Mouse (Mus musculus): Measurements from ENCODE around the gene Oscp1. TPM values are rescaled to one million over a fixed set of nuclear protein-coding genes. Genes with fewer than 3 reads are reported as not detected.

Oscp1 gene
- polyA plus RNA-seq, 1 experiment from 2014 or later: 9.1 TPM

GRCm38 (mm10) chr4:126104261-126105075, 46.1 kb downstream of the Oscp1 start:
- 1% methylated on average over 34 of the region's 34 CpGs for WGBS
- H3K9me3 ChIP-seq: no peaks in the 10 kb centered on the region
- peaks cover 78% of the 10 kb centered on the region for H3K4me1 ChIP-seq
- H3K27me3 ChIP-seq (ENCODE audit: insufficient read depth, poor library complexity, severe bottlenecking): no peaks in the 10 kb centered on the region
- peak overlapping the region; percentile 98 for H3K4me3 ChIP-seq
- H3K36me3 ChIP-seq: peaks cover 3% of the 10 kb centered on the region; the same call in 1 of the 2 replicates
- DNase-seq (ENCODE audit: low spot score): no peak
- peak overlapping the region; percentile 93 for H3K27ac ChIP-seq

GRCm38 (mm10) chr4:126105131-126105783, 46.9 kb downstream of the Oscp1 start:
- 59% methylated on average over 7 of the region's 7 CpGs for WGBS
- Histone ChIP-seq H3K4me1 (peaks cover 78% of the 10 kb centered on the region), H3K4me3 (peak overlapping the region; percentile 98), H3K36me3 (no peaks in the 10 kb centered on the region), H3K27me3 (ENCODE audit: insufficient read depth, poor library complexity, severe bottlenecking) (no peaks in the 10 kb centered on the region), H3K27ac (no peak overlapping the region), H3K9me3 (no peaks in the 10 kb centered on the region)
- DNase-seq (ENCODE audit: low spot score): no peak

DNA sequence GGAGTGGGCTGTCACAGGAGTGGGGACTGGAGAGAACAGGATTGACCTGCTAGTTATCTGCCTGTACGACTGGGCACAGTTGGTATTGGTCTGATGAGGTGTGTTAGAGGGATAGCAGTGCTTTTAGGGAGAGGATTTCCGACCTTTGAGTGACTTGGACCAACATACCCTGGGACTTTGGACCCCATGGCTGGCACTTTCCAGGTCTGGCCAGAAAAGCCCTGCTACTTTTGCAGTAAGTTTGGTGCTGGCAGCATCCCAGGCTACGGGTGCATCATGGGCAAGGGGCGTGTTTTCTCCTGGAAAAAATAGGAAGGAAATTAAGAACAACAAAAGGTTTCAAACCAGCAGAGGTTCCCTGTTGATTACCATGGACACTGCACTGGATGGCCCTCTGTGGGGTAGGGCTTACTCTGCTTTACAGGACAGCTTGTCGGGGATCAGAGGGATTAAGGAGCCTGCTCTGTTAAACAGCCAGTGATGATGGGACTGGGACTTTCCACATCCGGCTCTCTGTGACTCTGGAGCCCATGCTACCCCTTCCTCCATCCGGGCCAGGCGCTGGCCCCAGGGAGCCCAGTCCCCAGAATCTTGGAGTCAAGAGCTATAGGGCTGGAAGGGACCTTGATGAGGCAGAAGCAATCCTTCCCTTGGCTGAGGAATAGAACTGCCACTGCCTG, 49.8 kb downstream of the Oscp1 start:
- Histone ChIP-seq H3K9me3 (no peaks in the 10 kb centered on the region), H3K4me3 (peak overlapping the region; percentile 18; the same call in 1 of the 2 replicates), H3K4me1 (peaks cover 83% of the 10 kb centered on the region), H3K27me3 (ENCODE audit: insufficient read depth, poor library complexity, severe bottlenecking) (no peaks in the 10 kb centered on the region), H3K27ac (peak overlapping the region; percentile 83), H3K36me3 (no peaks in the 10 kb centered on the region)
- 51% methylated on average over 8 of the region's 8 CpGs for WGBS
- DNase-seq (ENCODE audit: low spot score): no peak

GRCm38 (mm10) chr4:126109613-126110373, 51.4 kb downstream of the Oscp1 start:
- no peak for DNase-seq (ENCODE audit: low spot score)
- H3K27ac ChIP-seq: peak overlapping the region; percentile 83
- H3K36me3 ChIP-seq: no peaks in the 10 kb centered on the region
- H3K9me3 ChIP-seq: no peaks in the 10 kb centered on the region
- no peaks in the 10 kb centered on the region for H3K27me3 ChIP-seq (ENCODE audit: insufficient read depth, poor library complexity, severe bottlenecking)
- peak overlapping the region; percentile 36 for H3K4me3 ChIP-seq
- 65% methylated on average over 10 of the region's 10 CpGs for WGBS
- H3K4me1 ChIP-seq: peaks cover 87% of the 10 kb centered on the region

DNA sequence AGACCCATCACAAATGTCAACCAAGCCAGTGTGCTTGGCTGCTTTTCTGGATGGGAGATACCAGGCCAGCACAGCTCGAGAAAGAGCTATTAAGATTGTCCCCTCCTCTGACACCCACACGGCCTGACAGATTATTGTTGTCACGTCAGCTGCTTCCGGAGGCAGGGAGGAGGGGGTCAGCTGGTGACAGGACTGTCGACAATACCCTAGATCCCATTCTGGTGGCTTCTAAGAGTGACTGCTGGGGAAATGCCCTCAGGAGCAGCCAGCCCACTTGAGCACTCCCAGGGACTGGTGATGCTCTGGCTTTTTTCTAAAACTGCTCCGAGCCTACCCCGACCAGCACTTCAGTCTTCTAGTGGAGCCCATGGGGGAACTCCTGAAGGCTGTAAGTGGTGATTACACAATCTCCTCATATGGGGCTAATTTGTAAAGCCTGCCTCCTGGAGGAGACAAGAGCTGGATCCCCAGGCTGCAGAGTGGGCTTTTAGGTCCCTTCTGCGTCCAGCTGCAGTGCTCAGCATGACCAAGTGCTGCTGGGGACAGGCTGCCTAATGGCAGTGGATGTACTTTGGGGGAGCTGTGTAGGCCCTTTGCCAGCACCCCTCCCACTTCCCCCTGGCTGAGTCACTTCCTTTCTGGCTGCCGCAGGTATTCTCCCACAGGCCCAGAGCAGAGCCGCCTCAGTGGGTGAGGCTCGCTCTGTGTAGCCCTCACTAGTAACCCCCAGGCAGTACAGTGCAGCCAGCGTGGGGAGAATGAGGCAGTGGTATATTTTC, 52.2 kb downstream of the Oscp1 start:
- peak overlapping the region; percentile 36 for H3K4me3 ChIP-seq
- H3K27ac ChIP-seq: peak overlapping the region; percentile 83
- no peaks in the 10 kb centered on the region for H3K9me3 ChIP-seq
- peaks cover 82% of the 10 kb centered on the region for H3K4me1 ChIP-seq
- WGBS: 6% methylated on average over 12 of the region's 12 CpGs
- DNase-seq (ENCODE audit: low spot score): peak; percentile 92
- no peaks in the 10 kb centered on the region for H3K36me3 ChIP-seq
- no peaks in the 10 kb centered on the region for H3K27me3 ChIP-seq (ENCODE audit: insufficient read depth, poor library complexity, severe bottlenecking)

GRCm38 (mm10) chr4:126111153-126111549, 52.8 kb downstream of the Oscp1 start:
- Histone ChIP-seq H3K4me1 (peaks cover 82% of the 10 kb centered on the region), H3K27me3 (ENCODE audit: insufficient read depth, poor library complexity, severe bottlenecking) (no peaks in the 10 kb centered on the region), H3K27ac (peak overlapping the region; percentile 83), H3K36me3 (no peaks in the 10 kb centered on the region), H3K4me3 (peak overlapping the region; percentile 36), H3K9me3 (no peaks in the 10 kb centered on the region)
- DNase-seq (ENCODE audit: low spot score): no peak
- 18% methylated on average over 7 of the region's 7 CpGs for WGBS

DNA sequence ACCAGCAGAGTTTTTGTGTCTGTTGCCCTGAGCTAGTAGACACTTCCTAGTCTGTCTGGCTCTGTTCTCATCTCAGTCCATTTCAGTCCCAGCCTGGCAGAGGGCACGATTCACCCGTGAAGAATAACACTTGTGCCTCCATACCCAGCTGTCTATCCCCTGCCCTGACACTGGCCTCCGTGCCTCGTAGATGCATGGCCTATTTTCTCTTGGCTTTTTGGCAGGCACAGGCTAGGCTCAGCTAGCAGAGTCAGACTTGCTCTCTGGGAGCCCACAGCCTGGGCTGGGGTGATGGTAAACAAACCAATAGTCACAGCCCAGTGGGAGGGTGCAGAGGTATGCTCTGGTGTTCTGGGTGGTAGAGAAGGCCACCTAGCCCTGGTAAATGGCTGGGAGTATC, 54.9 kb downstream of the Oscp1 start:
- DNase-seq (ENCODE audit: low spot score): no peak
- Histone ChIP-seq H3K4me3 (no peak overlapping the region), H3K4me1 (peaks cover 64% of the 10 kb centered on the region), H3K27ac (no peak overlapping the region), H3K36me3 (peaks cover 6% of the 10 kb centered on the region; the same call in 1 of the 2 replicates), H3K9me3 (no peaks in the 10 kb centered on the region), H3K27me3 (ENCODE audit: insufficient read depth, poor library complexity, severe bottlenecking) (no peaks in the 10 kb centered on the region)
- 73% methylated on average over 4 of the region's 4 CpGs for WGBS

DNA sequence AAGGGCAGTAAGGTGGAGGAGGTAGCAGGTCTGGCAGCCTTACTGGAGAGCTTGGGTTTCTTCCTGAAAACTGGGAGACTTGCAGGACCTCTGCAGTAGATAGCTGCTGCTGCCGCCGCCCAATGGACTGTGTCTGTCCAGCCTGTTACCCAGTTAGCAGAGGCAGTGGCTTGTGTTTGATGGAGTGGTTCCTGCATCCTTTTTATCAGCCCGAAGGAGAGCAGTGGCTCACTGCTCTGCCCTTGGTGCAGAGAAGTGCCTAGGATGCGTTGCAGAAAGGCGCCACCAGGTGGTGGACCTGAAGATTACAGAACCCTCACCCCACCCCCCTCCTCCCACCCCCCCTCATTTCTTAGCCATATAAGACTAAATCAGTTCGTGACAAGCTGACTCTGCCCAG, 55.6 kb downstream of the Oscp1 start:
- Histone ChIP-seq H3K4me1 (peaks cover 57% of the 10 kb centered on the region), H3K36me3 (peaks cover 6% of the 10 kb centered on the region; the same call in 1 of the 2 replicates), H3K4me3 (no peak overlapping the region), H3K27ac (no peak overlapping the region; the same call in 1 of the 2 replicates), H3K9me3 (no peaks in the 10 kb centered on the region), H3K27me3 (ENCODE audit: insufficient read depth, poor library complexity, severe bottlenecking) (no peaks in the 10 kb centered on the region)
- 12% methylated on average over 6 of the region's 6 CpGs for WGBS
- no peak for DNase-seq (ENCODE audit: low spot score)

DNA sequence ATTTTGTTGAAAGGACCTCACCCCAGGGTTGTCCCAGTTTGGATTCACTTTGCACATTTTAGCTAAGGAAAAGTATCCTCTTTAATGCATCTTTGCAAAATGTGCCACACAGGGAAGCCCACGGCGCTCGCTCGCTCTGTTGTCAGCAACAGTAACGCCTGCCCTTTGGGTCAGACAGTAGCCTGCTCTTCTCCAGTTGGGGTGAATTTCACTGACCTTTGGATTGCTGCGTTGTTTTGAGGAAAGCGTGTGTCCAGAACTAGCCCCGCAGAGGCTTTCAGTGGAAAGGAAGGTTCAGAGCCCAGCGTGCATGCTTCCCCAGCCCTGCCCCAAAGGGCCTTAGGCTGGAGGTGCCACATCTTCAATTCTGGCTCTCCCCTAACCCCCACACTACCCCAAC, 57.0 kb downstream of the Oscp1 start:
- 92% methylated on average over 9 of the region's 9 CpGs for WGBS
- peaks cover 42% of the 10 kb centered on the region for H3K4me1 ChIP-seq
- no peak overlapping the region for H3K27ac ChIP-seq
- no peaks in the 10 kb centered on the region for H3K9me3 ChIP-seq
- no peak for DNase-seq (ENCODE audit: low spot score)
- no peaks in the 10 kb centered on the region for H3K27me3 ChIP-seq (ENCODE audit: insufficient read depth, poor library complexity, severe bottlenecking)
- no peak overlapping the region for H3K4me3 ChIP-seq
- peaks cover 6% of the 10 kb centered on the region; the same call in 1 of the 2 replicates for H3K36me3 ChIP-seq

GRCm38 (mm10) chr4:126115871-126116521, 57.6 kb downstream of the Oscp1 start:
- Histone ChIP-seq H3K27ac (no peak overlapping the region), H3K4me1 (peaks cover 36% of the 10 kb centered on the region), H3K9me3 (no peaks in the 10 kb centered on the region), H3K27me3 (ENCODE audit: insufficient read depth, poor library complexity, severe bottlenecking) (no peaks in the 10 kb centered on the region), H3K4me3 (no peak overlapping the region), H3K36me3 (peaks cover 11% of the 10 kb centered on the region)
- 73% methylated on average over 6 of the region's 6 CpGs for WGBS
- DNase-seq (ENCODE audit: low spot score): no peak

DNA sequence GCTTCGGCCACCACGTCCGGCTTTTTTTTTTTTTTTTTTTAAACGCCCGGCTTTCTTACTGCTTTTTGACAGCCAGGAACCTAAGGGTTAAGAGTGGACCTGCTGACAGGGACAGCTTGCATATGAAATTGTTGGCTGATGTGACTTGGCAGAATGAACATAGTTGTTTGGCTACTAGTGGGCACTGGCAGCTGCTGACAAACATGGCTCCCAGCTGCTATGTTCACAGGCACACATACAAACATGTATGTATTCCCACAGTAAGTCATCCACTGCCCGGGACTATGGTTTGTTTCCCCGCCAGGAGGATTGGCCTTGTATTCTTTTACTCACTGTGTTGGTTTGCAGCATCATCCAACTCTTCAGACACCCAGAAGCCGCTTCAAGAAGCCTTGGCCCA, 58.8 kb downstream of the Oscp1 start:
- H3K27ac ChIP-seq: no peak overlapping the region
- no peak overlapping the region for H3K4me3 ChIP-seq
- peaks cover 20% of the 10 kb centered on the region for H3K36me3 ChIP-seq
- no peaks in the 10 kb centered on the region for H3K27me3 ChIP-seq (ENCODE audit: insufficient read depth, poor library complexity, severe bottlenecking)
- H3K4me1 ChIP-seq: peaks cover 25% of the 10 kb centered on the region
- H3K9me3 ChIP-seq: no peaks in the 10 kb centered on the region
- DNase-seq (ENCODE audit: low spot score): no peak
- WGBS: 83% methylated on average over 8 of the region's 8 CpGs
